Mouse (Mus musculus): Measurements from ENCODE around the gene Clmp. TPM values are rescaled to one million over a fixed set of nuclear protein-coding genes. Genes with fewer than 3 reads are reported as not detected.

The Clmp gene
- polyA plus RNA-seq, 1 experiment, result not detected

GRCm38 (mm10) chr9:40744233-40744632, 58.5 kb downstream of the Clmp start:
- no peak for TF ChIP-seq GATA1 (IDR thresholded peaks at IDR 0.05; ENCODE audit: low read length)

- no peak for TF ChIP-seq GATA1 (IDR thresholded peaks at IDR 0.05; ENCODE audit: low read length)
These were observed 61.0 kb downstream of the Clmp start for GRCm38 (mm10) chr9:40746796-40747195.

GRCm38 (mm10) chr9:40747249-40747648, 61.5 kb downstream of the Clmp start:
- no peak for TF ChIP-seq GATA1 (IDR thresholded peaks at IDR 0.05; ENCODE audit: low read length)

GRCm38 (mm10) chr9:40749832-40750620, 64.3 kb downstream of the Clmp start:
- TF ChIP-seq GATA1 (IDR thresholded peaks at IDR 0.05; ENCODE audit: low read length), result no peak

- no peak for TF ChIP-seq GATA1 (IDR thresholded peaks at IDR 0.05; ENCODE audit: low read length)
These were observed 66.0 kb downstream of the Clmp start for GRCm38 (mm10) chr9:40751749-40752148.

GRCm38 (mm10) chr9:40756401-40756800, 70.6 kb downstream of the Clmp start:
- no peak for TF ChIP-seq GATA1 (IDR thresholded peaks at IDR 0.05; ENCODE audit: low read length)

GRCm38 (mm10) chr9:40757105-40757626, 71.4 kb downstream of the Clmp start:
- TF ChIP-seq GATA1 (IDR thresholded peaks at IDR 0.05; ENCODE audit: low read length), result no peak

GRCm38 (mm10) chr9:40757685-40758270, 72.0 kb downstream of the Clmp start:
- no peak for TF ChIP-seq GATA1 (IDR thresholded peaks at IDR 0.05; ENCODE audit: low read length)

GRCm38 (mm10) chr9:40762354-40762753, 76.6 kb downstream of the Clmp start:
- TF ChIP-seq GATA1 (IDR thresholded peaks at IDR 0.05; ENCODE audit: low read length), result no peak

- TF ChIP-seq GATA1 (IDR thresholded peaks at IDR 0.05; ENCODE audit: low read length), result no peak
These were observed 79.3 kb downstream of the Clmp start for GRCm38 (mm10) chr9:40764887-40765580.

- TF ChIP-seq GATA1 (IDR thresholded peaks at IDR 0.05; ENCODE audit: low read length), result no peak
These were observed 79.8 kb downstream of the Clmp start for GRCm38 (mm10) chr9:40765581-40765940.

- no peak for TF ChIP-seq GATA1 (IDR thresholded peaks at IDR 0.05; ENCODE audit: low read length)
These were observed 80.4 kb downstream of the Clmp start for GRCm38 (mm10) chr9:40766058-40766605.

GRCm38 (mm10) chr9:40767946-40768345, 82.2 kb downstream of the Clmp start:
- no peak for TF ChIP-seq GATA1 (IDR thresholded peaks at IDR 0.05; ENCODE audit: low read length)

GRCm38 (mm10) chr9:40772246-40772645, 86.5 kb downstream of the Clmp start:
- no peak for TF ChIP-seq GATA1 (IDR thresholded peaks at IDR 0.05; ENCODE audit: low read length)

- TF ChIP-seq GATA1 (IDR thresholded peaks at IDR 0.05; ENCODE audit: low read length), result no peak
These were observed 88.1 kb downstream of the Clmp start for GRCm38 (mm10) chr9:40773869-40774268.

- TF ChIP-seq GATA1 (IDR thresholded peaks at IDR 0.05; ENCODE audit: low read length), result no peak
These were observed 90.3 kb downstream of the Clmp start for GRCm38 (mm10) chr9:40776044-40776443.

Measured in G1E-ER4 (cell line).